Mouse (Mus musculus) bone marrow, adult 2 months (tissue): Measurements from ENCODE around the gene Fam83c. TPM values are rescaled to one million over a fixed set of nuclear protein-coding genes. Genes with fewer than 3 reads are reported as not detected.
A peak's percentile ranks its signal among the peaks of the same experiment; 100 is the strongest.

Experiments
- H3K27ac ChIP-seq: fragments of 200-500 bp; 2 replicates; pipeline ENCODE4 v1.5.1; 2012; ENCODE audit warnings: low read depth, mild to moderate bottlenecking, control low read depth, inconsistent platforms, low read length; ENCODE audit not compliant: control insufficient read depth, poor library complexity, insufficient read depth
- H3K4me1 ChIP-seq: fragments of 200-500 bp; 2 replicates; pipeline ENCODE4 v1.6.1; 2011; ENCODE audit warnings: low read length; ENCODE audit not compliant: control insufficient read depth, insufficient read depth
- H3K4me3 ChIP-seq: fragments of 200-500 bp; replicated peaks from 2 replicates; pipeline ENCODE3; 2011; ENCODE audit warnings: mild to moderate bottlenecking, low read depth, low read length, control low read depth; ENCODE audit not compliant: control insufficient read depth
- CTCF ChIP-seq: fragments of 200-500 bp; IDR thresholded peaks from 2 replicates; pipeline ENCODE4 v1.5.1; 2011; ENCODE audit warnings: low read length, control low read depth; ENCODE audit not compliant: control insufficient read depth, insufficient read depth
- POLR2A ChIP-seq: fragments of 200-500 bp; IDR thresholded peaks from 2 replicates; pipeline ENCODE4 v1.6.1; 2011; ENCODE audit warnings: low read depth, mild to moderate bottlenecking, control low read depth, low read length, borderline replicate concordance; ENCODE audit not compliant: control insufficient read depth
- WGBS: fragments of 180-500 bp; shearing (Covaris S2); methylation state at CpG from one replicate; pipeline ENCODE4 v1.1.7; 2018; 5-methylcytosine and 5-hydroxymethylcytosine counted together
- polyA plus RNA-seq: library from polyadenylated mRNA; stranded (reverse); fragments of >200 nt; gene quantifications from 2 replicates; pipeline ENCODE4 v1.2.4, GENCODE M21; 2011; ENCODE audit warnings: low replicate concordance; ENCODE audit not compliant: missing spikeins, insufficient read depth, insufficient read length

Fam83c gene
- polyA plus RNA-seq, 1 experiment, result not detected

- H3K27ac ChIP-seq, result no peak overlapping the region
- H3K4me1 ChIP-seq, result no peaks in the 10 kb centered on the region
- no peak for TF ChIP-seq POLR2A
- no peak for TF ChIP-seq CTCF
- WGBS, result 76% methylated on average over 4 of the region's 4 CpGs
- H3K4me3 ChIP-seq, result no peak overlapping the region
Measured at GRCm38 (mm10) chr2:155812637-155813036, 22.0 kb downstream of the Fam83c start.

GRCm38 (mm10) chr2:155811821-155812396, 22.7 kb downstream of the Fam83c start:
- 47% methylated on average over 16 of the region's 16 CpGs for WGBS
- TF ChIP-seq CTCF (peak; percentile 97), POLR2A (no peak)
- Histone ChIP-seq H3K27ac (no peak overlapping the region), H3K4me1 (no peaks in the 10 kb centered on the region), H3K4me3 (no peak overlapping the region)

GRCm38 (mm10) chr2:155809620-155810019, 25.0 kb downstream of the Fam83c start:
- TF ChIP-seq CTCF (no peak), POLR2A (no peak)
- WGBS, result 72% methylated on average over 4 of the region's 4 CpGs

GRCm38 (mm10) chr2:155807408-155807807, 27.2 kb downstream of the Fam83c start:
- H3K4me1 ChIP-seq, result no peaks in the 10 kb centered on the region
- no peak for TF ChIP-seq CTCF
- no peak for TF ChIP-seq POLR2A
- WGBS, result 66% methylated on average over 4 of the region's 4 CpGs

More at GRCm38 (mm10) chr2:155809620-155810019, 25.0 kb downstream of the Fam83c start:
- Histone ChIP-seq H3K27ac (no peak overlapping the region), H3K4me1 (no peaks in the 10 kb centered on the region), H3K4me3 (no peak overlapping the region)

GRCm38 (mm10) chr2:155806548-155806947, 28.1 kb downstream of the Fam83c start:
- no peaks in the 10 kb centered on the region for H3K4me1 ChIP-seq
- TF ChIP-seq POLR2A (no peak), CTCF (no peak)
- no peak overlapping the region for H3K4me3 ChIP-seq
- WGBS, result 75% methylated on average over 5 of the region's 5 CpGs
- H3K27ac ChIP-seq, result no peak overlapping the region

More at GRCm38 (mm10) chr2:155807408-155807807, 27.2 kb downstream of the Fam83c start:
- Histone ChIP-seq H3K4me3 (no peak overlapping the region), H3K27ac (no peak overlapping the region)

GRCm38 (mm10) chr2:155805925-155806255, 28.8 kb downstream of the Fam83c start:
- H3K27ac ChIP-seq, result no peak overlapping the region
- TF ChIP-seq CTCF (no peak), POLR2A (no peak)
- 54% methylated on average over 6 of the region's 6 CpGs for WGBS
- H3K4me1 ChIP-seq, result no peaks in the 10 kb centered on the region
- no peak overlapping the region for H3K4me3 ChIP-seq

GRCm38 (mm10) chr2:155805231-155805924, 29.3 kb downstream of the Fam83c start:
- no peak overlapping the region for H3K27ac ChIP-seq
- H3K4me3 ChIP-seq, result no peak overlapping the region
- H3K4me1 ChIP-seq, result no peaks in the 10 kb centered on the region
- WGBS, result 57% methylated on average over 6 of the region's 6 CpGs
- TF ChIP-seq POLR2A, result no peak

GRCm38 (mm10) chr2:155804053-155804452, 30.6 kb downstream of the Fam83c start:
- Histone ChIP-seq H3K27ac (no peak overlapping the region), H3K4me3 (no peak overlapping the region), H3K4me1 (no peaks in the 10 kb centered on the region)
- WGBS, result 62% methylated on average over 5 of the region's 5 CpGs
- TF ChIP-seq POLR2A (no peak), CTCF (no peak)

GRCm38 (mm10) chr2:155802761-155803160, 31.9 kb downstream of the Fam83c start:
- Histone ChIP-seq H3K4me3 (no peak overlapping the region), H3K27ac (no peak overlapping the region), H3K4me1 (no peaks in the 10 kb centered on the region; the same call in 1 of the 2 replicates)
- TF ChIP-seq POLR2A, result no peak
- TF ChIP-seq CTCF, result peak; percentile 49
- 51% methylated on average over 3 of the region's 3 CpGs for WGBS
